Mouse (Mus musculus) intestine, postnatal 0 days (tissue): ENCODE data around the gene Rasl11a. TPM values are rescaled to one million over a fixed set of nuclear protein-coding genes. Genes with fewer than 3 reads are reported as not detected.
"Not testable (repeated sequence)": the region's sequence is repeated elsewhere in the genome, so short reads cannot be mapped to it uniquely, and the experiment has no call there.

ENCODE experiments used
- ATAC-seq: fragments of 200-750 bp; cut with Nextera tagmentation; 2 replicates; pipeline ENCODE4 v1.8.0; 2017; ENCODE audit warnings: mild to moderate bottlenecking, moderate TSS enrichment, moderate library complexity
- H3K27ac ChIP-seq: fragments of 300-500 bp; sonication (generic); 2 replicates; pipeline ENCODE4 v1.5.1; 2014; ENCODE audit warnings: mild to moderate bottlenecking, low read depth, low read length, moderate library complexity
- H3K27me3 ChIP-seq: fragments of 300-500 bp; sonication (generic); replicated peaks from 2 replicates; pipeline ENCODE4 v1.6.1; 2014; ENCODE audit warnings: low read length, mixed read lengths; ENCODE audit not compliant: control insufficient read depth, insufficient read depth
- H3K36me3 ChIP-seq: fragments of 300-500 bp; sonication (generic); 2 replicates; pipeline ENCODE4 v1.6.1; 2014; ENCODE audit warnings: mild to moderate bottlenecking, moderate library complexity; ENCODE audit not compliant: control insufficient read depth, insufficient read depth
- H3K4me1 ChIP-seq: fragments of 300-500 bp; sonication (generic); replicated peaks from 2 replicates; pipeline ENCODE4 v1.6.1; 2014; ENCODE audit warnings: antibody characterized with exemption, low read length, mixed read lengths; ENCODE audit not compliant: control insufficient read depth, insufficient read depth
- H3K4me2 ChIP-seq: fragments of 300-500 bp; sonication (generic); replicated peaks from 2 replicates; pipeline ENCODE4 v1.6.1; 2014; ENCODE audit warnings: low read depth, mild to moderate bottlenecking, moderate library complexity
- H3K4me3 ChIP-seq: fragments of 300-500 bp; sonication (generic); 2 replicates; pipeline ENCODE4 v1.5.1; 2014; ENCODE audit warnings: low read depth, low read length
- H3K9ac ChIP-seq: fragments of 300-500 bp; sonication (generic); 2 replicates; pipeline ENCODE4 v1.6.1; 2014; ENCODE audit warnings: mild to moderate bottlenecking, low read depth, low read length
- H3K9me3 ChIP-seq: fragments of 300-500 bp; sonication (generic); 2 replicates; pipeline ENCODE4 v1.6.1; 2016; ENCODE audit warnings: mixed run types; ENCODE audit not compliant: control insufficient read depth
- CTCF ChIP-seq: sonication (generic); IDR thresholded peaks from 2 replicates; pipeline ENCODE4 v1.5.1; 2016; ENCODE audit warnings: low read depth, mild to moderate bottlenecking, control low read depth, antibody characterized with exemption, moderate library complexity
- WGBS: fragments of 180-500 bp; shearing (Covaris S2); extraction: QIAGEN DNeasy Blood & Tissue Kit; methylation state at CpG from one replicate; pipeline ENCODE4 v1.1.7; 2014; 5-methylcytosine and 5-hydroxymethylcytosine counted together
- polyA plus RNA-seq: library from polyadenylated mRNA; unstranded; fragments of >200 nt; fragmentation: Nextera tagmentation; extraction: Ambion mirVana; gene quantifications from 2 replicates; pipeline ENCODE4 v1.2.1, GENCODE M21; 2015

The Rasl11a gene
- polyA plus RNA-seq, 1 experiment from 2014 or later, result 17.6 TPM

- Histone ChIP-seq H3K9me3 (no peaks in the 10 kb centered on the region), H3K4me2 (no peak overlapping the region), H3K4me3 (no peak overlapping the region), H3K9ac (no peak overlapping the region), H3K27ac (no peak overlapping the region), H3K4me1 (0 out of 2 replicates have a peak, but pooled peaks cover 2% of the 10 kb centered on the region), H3K27me3 (no peaks in the 10 kb centered on the region), H3K36me3 (no peaks in the 10 kb centered on the region)
- no peak for TF ChIP-seq CTCF
- no peak for ATAC-seq
- 62% methylated on average over 4 of the region's 4 CpGs for WGBS
Measured at GRCm38 (mm10) chr5:146865511-146865910, 20.6 kb downstream of the Rasl11a start.

- H3K9me3 ChIP-seq, result no peaks in the 10 kb centered on the region
- no peak for ATAC-seq
- 93% methylated on average over 2 of the region's 2 CpGs for WGBS
Measured at GRCm38 (mm10) chr5:146866277-146866676, 21.4 kb downstream of the Rasl11a start.

GRCm38 (mm10) chr5:146867246-146867945 lies 22.5 kb downstream of the Rasl11a start:
- 7% methylated on average over 19 of the region's 19 CpGs for WGBS
- Histone ChIP-seq H3K9ac (0 out of 2 replicates have a peak overlapping the region, but pooled peaks have one; percentile 7), H3K4me1 (0 out of 2 replicates have a peak, but pooled peaks cover 2% of the 10 kb centered on the region), H3K9me3 (no peaks in the 10 kb centered on the region), H3K27ac (peak overlapping the region; percentile 28; the same call in 1 of the 2 replicates), H3K36me3 (no peaks in the 10 kb centered on the region), H3K4me3 (no peak overlapping the region; the same call in 1 of the 2 replicates), H3K4me2 (peak overlapping the region; percentile 48), H3K27me3 (no peaks in the 10 kb centered on the region)
- ATAC-seq, result no peak
- no peak for TF ChIP-seq CTCF

More at GRCm38 (mm10) chr5:146866277-146866676, 21.4 kb downstream of the Rasl11a start:
- Histone ChIP-seq H3K36me3 (no peaks in the 10 kb centered on the region), H3K9ac (no peak overlapping the region), H3K4me1 (0 out of 2 replicates have a peak, but pooled peaks cover 2% of the 10 kb centered on the region), H3K27me3 (no peaks in the 10 kb centered on the region), H3K4me3 (no peak overlapping the region), H3K27ac (no peak overlapping the region), H3K4me2 (no peak overlapping the region)
- no peak for TF ChIP-seq CTCF

GRCm38 (mm10) chr5:146867946-146868314 lies 23.1 kb downstream of the Rasl11a start:
- Histone ChIP-seq H3K9me3 (no peaks in the 10 kb centered on the region), H3K4me1 (0 out of 2 replicates have a peak, but pooled peaks cover 2% of the 10 kb centered on the region), H3K4me2 (peak overlapping the region; percentile 48; the same call in 1 of the 2 replicates), H3K27ac (0 out of 2 replicates have a peak overlapping the region, but pooled peaks have one; percentile 28), H3K27me3 (no peaks in the 10 kb centered on the region), H3K4me3 (no peak overlapping the region), H3K9ac (no peak overlapping the region), H3K36me3 (no peaks in the 10 kb centered on the region)
- no peak for TF ChIP-seq CTCF
- no peak for ATAC-seq
- WGBS, result 32% methylated on average over 4 of the region's 4 CpGs

- H3K4me1 ChIP-seq, result no peaks in the 10 kb centered on the region
- ATAC-seq, result peak; percentile 78
- 55% methylated on average over 5 of the region's 5 CpGs for WGBS
- H3K4me3 ChIP-seq, result no peak overlapping the region
- no peak overlapping the region for H3K4me2 ChIP-seq
- no peaks in the 10 kb centered on the region for H3K36me3 ChIP-seq
- H3K9ac ChIP-seq, result no peak overlapping the region
- no peaks in the 10 kb centered on the region for H3K9me3 ChIP-seq
- no peak overlapping the region for H3K27ac ChIP-seq
- H3K27me3 ChIP-seq, result no peaks in the 10 kb centered on the region
- TF ChIP-seq CTCF, result no peak
Measured at GRCm38 (mm10) chr5:146872981-146873631, 28.2 kb downstream of the Rasl11a start.

- 70% methylated on average over 2 of the region's 2 CpGs for WGBS
- no peaks in the 10 kb centered on the region for H3K36me3 ChIP-seq
Measured at GRCm38 (mm10) chr5:146876024-146876423, 31.2 kb downstream of the Rasl11a start.

GRCm38 (mm10) chr5:146877882-146878281 lies 33.0 kb downstream of the Rasl11a start:
- not testable (repeated sequence) for H3K4me2 ChIP-seq, H3K4me3 ChIP-seq, H3K27ac ChIP-seq, H3K36me3 ChIP-seq, H3K4me1 ChIP-seq, H3K9me3 ChIP-seq, H3K9ac ChIP-seq, H3K27me3 ChIP-seq, ATAC-seq
- WGBS, result 80% methylated on average over 4 of the region's 6 CpGs

More at GRCm38 (mm10) chr5:146876024-146876423, 31.2 kb downstream of the Rasl11a start:
- no peak for TF ChIP-seq CTCF
- H3K4me1 ChIP-seq, result no peaks in the 10 kb centered on the region
- no peaks in the 10 kb centered on the region for H3K27me3 ChIP-seq
- no peaks in the 10 kb centered on the region for H3K9me3 ChIP-seq
- no peak overlapping the region for H3K4me2 ChIP-seq
- no peak overlapping the region for H3K27ac ChIP-seq
- no peak for ATAC-seq
- H3K4me3 ChIP-seq, result no peak overlapping the region
- H3K9ac ChIP-seq, result no peak overlapping the region
